Mouse (Mus musculus) cerebellum, adult 9-10 months (tissue): ENCODE measurements at regions not wholly inside any gene's neighbourhood (a gene's known extent, or its start where the extent isn't known, plus 50 kb on each side); places are given as distances from the start of the nearest gene placed in this dataset.

ENCODE experiments used
- DNase-seq: peaks from one replicate; pipeline ENCODE4 v3.0.0; 2022

DNA sequence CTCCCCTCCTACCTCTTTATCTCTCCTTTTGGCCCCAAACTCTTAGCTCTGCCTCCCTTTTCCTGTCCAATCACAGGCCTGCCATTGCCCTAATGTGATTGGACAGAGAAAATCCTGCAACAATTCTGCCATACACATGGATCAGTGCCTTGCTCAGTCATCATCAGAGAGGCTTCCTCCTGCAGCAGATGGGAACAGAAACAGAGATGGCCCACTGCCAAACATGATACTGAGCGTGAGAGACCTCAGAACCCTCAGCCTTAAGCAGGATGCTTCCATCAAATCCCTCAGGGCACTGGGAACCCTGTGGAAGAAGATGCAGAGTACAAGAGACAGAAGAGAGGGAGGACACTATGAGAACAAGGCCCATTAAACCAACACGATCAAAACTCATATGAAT is 62.8 kb upstream of the Cacna2d3 start:
- DNase-seq, result peak; percentile 11

DNA sequence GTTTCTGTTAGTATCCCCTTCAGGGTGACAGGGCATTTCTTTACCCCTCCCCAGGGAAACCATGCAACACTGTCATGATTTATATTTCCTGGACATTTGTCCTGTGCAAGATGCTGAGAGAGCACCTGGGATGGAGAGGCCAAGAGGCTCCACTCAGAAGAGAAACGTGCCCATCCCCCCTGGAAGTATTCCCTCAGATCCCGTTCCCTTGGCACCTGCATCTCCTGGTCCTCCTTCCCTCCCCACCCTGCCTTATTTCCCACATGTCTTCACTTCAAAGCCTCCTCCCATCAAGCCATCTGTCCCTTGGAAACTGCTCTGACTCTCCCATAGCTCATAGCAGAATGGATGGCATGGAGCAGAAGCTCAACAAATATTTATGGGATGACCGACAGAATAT is 64.8 kb upstream of the Cacna2d3 start:
- DNase-seq, result no peak

GRCm38 (mm10) chr14:29787796-29788195 is 66.1 kb upstream of the Cacna2d3 start:
- DNase-seq, result no peak

DNA sequence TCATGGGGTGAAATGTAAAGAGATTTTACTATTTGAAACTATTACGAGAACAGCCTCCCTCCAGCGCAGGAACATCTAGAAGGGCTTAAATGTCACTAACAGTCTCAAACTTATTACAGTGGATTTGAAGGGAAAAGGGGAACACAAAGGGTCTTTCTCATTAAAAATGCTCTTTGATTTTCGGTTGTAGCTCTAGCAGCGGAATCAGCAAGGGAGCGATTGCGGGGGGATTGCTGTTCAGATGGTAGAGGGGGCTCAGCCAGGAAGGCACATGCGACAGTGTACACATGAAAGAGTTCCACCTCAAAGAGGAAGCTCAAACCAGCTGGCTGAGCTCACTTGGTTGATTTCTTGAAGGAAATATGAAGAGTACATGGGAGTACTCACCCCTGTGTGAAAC is 66.7 kb upstream of the Cacna2d3 start:
- DNase-seq, result no peak

- DNase-seq, result no peak
Observed at GRCm38 (mm10) chr14:29795325-29795724, 73.7 kb upstream of the Cacna2d3 start.

- no peak for DNase-seq
Observed at GRCm38 (mm10) chr14:29796396-29796795, 74.7 kb upstream of the Cacna2d3 start.

DNA sequence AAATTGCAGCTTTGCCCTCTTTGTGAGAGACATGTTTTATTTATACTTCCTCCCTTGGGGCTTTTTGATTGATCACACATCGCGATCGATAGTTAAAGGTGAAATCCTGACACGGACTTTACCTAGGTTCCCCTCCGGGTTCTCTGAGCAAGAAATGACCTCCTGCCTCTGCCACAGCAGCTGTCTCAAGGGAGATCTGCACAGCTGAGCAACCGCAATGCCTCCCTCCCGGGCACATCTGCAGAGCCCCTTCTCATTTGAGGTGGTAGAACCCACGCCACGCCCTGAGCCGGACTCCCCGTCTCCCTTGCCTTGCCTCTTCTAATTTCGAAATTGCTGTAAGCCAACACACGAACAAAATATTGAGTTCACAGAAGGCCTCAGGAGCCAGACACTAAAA is 78.2 kb upstream of the Cacna2d3 start:
- DNase-seq, result no peak

DNA sequence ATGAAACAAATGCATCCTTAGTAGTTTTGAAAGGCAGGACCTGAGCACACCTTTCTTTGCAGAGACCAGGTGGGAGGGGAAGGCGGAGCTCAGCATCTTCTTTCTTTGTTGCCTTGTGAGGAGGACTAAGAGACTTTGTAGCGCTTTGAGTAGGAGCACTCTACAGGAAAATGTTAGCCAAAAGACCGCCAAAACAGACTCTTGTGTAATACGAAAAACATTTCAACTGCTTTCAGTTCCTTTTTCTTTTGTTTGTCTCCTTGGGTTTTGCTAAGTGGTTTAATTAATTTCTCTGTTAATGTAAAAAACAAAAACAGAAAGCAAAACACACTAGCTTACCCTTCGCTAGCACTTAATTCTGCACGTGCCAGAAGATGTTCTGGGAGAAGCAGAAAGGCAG is 83.6 kb upstream of the Cacna2d3 start:
- no peak for DNase-seq

- DNase-seq, result no peak
Observed at GRCm38 (mm10) chr14:29807881-29808280, 86.2 kb upstream of the Cacna2d3 start.

DNA sequence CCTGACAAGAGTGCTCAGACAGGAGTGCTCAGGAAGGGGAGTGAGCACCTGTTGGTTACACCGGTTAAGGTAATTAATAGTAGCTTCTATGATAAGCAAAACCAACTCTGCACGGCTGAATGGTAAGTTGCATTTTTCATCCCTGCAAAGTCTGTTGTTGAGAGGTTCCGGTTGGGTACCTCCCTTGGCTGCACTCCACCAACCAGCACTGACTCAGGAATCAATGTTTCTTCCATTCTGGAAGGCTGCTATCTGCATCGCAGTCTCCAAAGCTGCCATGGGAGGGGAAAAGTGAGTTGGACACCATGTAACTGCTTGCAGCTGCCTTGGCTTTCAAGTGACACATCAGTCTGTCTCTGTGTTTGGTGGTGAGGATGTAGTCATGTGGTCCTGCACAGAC is 93.0 kb upstream of the Cacna2d3 start:
- DNase-seq, result no peak

GRCm38 (mm10) chr14:29817548-29817947 is 95.9 kb upstream of the Cacna2d3 start:
- DNase-seq, result no peak

DNA sequence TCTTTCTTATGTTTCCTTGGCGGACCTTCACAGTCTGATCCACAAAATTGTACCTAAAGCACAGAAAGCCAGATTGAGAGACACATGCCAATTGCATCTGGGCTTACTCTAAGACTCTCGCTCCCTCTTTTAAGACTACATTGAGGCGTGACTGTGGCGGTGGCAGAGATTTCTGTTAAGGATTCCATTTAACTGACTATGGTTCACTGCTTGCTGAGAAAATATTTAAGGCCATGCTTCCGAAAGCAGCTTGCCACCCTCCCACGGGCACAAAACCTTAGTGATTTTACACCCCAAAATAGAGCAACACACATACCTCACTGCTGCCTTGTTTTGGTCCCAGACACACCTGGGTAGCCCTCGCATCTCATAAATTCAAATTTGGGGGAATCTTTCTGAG is 96.6 kb upstream of the Cacna2d3 start:
- no peak for DNase-seq

- no peak for DNase-seq
Observed at GRCm38 (mm10) chr14:29818751-29819150, 97.1 kb upstream of the Cacna2d3 start.

GRCm38 (mm10) chr14:29837063-29837462 is 115.4 kb upstream of the Cacna2d3 start:
- DNase-seq, result no peak

DNA sequence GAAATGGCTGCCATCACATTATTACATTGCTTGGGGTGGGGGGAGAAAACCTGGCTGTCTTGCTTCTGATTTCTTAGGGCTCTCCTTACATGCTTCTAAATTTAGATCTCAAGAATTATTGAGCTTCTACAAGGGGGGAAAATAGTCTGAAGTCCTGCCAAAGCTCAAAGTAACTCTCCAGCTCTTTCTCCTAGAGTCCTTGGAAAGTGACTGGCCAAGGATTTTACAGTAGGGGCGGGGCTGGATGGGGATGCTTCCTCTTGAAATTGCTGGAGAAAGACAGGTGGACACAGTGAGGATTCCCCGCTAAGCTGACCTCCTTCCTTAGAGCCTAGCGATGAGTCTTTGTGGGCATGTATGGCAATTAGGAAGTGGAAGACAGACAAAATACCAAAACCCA is 117.9 kb upstream of the Cacna2d3 start:
- no peak for DNase-seq

DNA sequence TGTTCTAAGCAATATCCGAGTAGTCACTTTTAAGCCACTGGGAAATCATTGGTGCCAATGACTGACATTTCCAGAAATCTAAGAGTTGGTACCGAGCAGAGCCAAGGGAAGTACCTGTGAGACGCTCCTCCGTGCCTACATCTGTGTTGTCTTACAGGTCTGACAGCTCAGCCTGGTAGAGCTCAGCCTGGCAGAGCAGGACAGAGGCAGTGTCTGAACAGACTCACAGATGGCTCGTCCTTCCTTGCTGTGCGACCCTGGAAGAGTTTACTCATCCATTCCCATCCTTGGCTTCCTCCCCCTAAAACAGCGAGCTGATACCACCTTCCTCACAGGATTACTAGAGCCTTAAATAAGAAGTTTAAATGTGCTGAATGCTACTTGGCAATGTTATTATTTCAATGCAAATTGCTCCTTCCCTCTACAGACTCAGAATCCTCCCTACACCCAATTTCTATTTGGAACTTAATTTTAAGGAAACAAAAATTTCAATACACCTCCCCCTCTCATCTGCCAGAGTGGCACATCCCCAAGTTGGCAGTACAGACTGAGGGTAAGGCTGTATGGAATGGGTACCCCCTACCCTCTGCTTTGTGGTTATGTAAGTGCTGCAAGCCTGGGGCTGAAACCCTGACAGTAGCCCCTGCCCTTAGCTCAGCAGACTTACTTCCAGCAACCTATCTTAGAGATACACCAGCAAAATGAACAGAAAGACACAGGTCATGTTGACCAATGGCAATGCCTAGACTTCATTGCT is 119.9 kb upstream of the Cacna2d3 start:
- no peak for DNase-seq

- DNase-seq, result no peak
Observed at GRCm38 (mm10) chr14:29847661-29848060, 120.4 kb upstream of the Selenok start.

DNA sequence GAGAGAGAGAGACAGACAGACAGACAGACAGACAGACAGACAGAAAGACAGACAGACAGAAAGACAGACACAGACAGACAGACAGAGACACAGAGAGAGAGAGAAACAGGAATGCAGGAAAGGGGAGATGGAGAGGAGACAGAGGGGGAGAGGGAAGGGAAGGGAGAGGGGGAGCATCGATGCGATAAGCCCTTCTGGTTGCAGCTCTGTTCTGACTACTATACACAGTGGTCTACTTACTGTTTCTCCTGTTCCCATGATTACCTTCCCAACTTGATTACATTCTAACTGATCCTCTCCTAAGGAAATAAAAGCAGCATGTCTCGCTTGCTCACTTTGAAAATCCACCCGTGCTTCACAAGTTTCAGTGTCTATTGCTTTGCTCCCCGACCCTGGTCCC is 116.8 kb upstream of the Selenok start:
- DNase-seq, result no peak

GRCm38 (mm10) chr14:29851956-29852725 is 116.0 kb upstream of the Selenok start:
- no peak for DNase-seq

GRCm38 (mm10) chr14:29862032-29862431 is 106.1 kb upstream of the Selenok start:
- no peak for DNase-seq

DNA sequence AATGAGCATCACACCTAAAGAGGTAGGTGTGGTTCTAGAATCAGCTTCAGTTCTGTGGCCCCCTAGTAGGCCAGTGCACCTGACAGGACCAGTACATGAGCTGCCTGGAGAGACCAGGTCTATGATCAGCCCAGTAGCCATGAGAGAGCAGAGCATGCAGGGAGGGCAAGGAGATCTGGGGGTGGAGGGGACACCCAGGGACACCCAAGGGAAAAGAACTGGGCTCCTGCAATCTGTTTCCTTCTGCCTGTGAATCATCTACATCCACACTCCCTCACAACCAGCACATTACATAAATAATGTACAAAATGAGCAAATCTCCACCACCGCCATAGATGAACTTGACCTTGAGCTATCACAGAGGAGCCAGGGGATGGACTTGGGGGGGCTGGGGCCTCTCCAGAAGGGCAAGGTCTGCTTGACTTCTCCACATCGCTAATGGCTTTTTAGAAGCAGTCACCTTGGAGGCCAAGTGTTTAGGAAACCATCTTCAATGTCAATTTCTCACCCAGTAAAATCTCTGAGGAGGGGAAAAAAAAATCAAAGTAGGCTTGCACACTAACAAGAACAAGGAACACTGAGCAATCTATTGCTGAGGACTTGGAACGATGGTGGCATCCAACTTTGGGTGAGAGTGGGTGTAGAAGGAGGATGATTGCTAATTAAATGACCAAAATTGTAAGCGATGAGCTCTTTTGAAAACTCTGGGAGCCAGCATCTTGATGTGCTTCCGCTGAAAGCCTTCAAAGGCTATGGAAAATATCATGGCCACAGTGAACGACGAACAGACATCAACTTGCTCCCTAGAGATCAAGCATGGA is 101.4 kb upstream of the Selenok start:
- no peak for DNase-seq

GRCm38 (mm10) chr14:29867311-29867710 is 100.8 kb upstream of the Selenok start:
- no peak for DNase-seq

- no peak for DNase-seq
Observed at GRCm38 (mm10) chr14:29869930-29870329, 98.2 kb upstream of the Selenok start.

- no peak for DNase-seq
Observed at GRCm38 (mm10) chr14:29876668-29877067, 91.4 kb upstream of the Selenok start.
